Mouse (Mus musculus) G1E (cell line): ENCODE measurements around the gene Cyp1b1. TPM values are rescaled to one million over a fixed set of nuclear protein-coding genes. Genes with fewer than 3 reads are reported as not detected.

Source experiments
- ATAC-seq: 2 replicates; pipeline ENCODE4 v1.8.0; 2016; ENCODE audit warnings: mild to moderate bottlenecking; ENCODE audit not compliant: insufficient number of reproducible peaks, poor library complexity, low FRiP score, severe bottlenecking; ENCODE audit errors: extremely low read depth
- DNase-seq: peaks from one replicate; pipeline ENCODE4 v3.0.0; 2012; ENCODE audit warnings: low spot score
- H3K27me3 ChIP-seq: 2 replicates; pipeline ENCODE4 v1.6.1; 2012; ENCODE audit warnings: mild to moderate bottlenecking, low read length, inconsistent platforms; ENCODE audit not compliant: insufficient read depth
- H3K36me3 ChIP-seq: replicated peaks from 2 replicates; pipeline ENCODE3; 2012; ENCODE audit warnings: mild to moderate bottlenecking, inconsistent platforms
- H3K4me1 ChIP-seq: 2 replicates; pipeline ENCODE4 v1.6.1; 2012; ENCODE audit warnings: low read depth, low read length, inconsistent platforms, mixed read lengths; ENCODE audit not compliant: insufficient read depth
- H3K4me3 ChIP-seq: 2 replicates; pipeline ENCODE4 v1.5.1; 2012; ENCODE audit warnings: low read depth, mild to moderate bottlenecking, inconsistent platforms, low read length, moderate library complexity, mixed read lengths
- H3K9me3 ChIP-seq: replicated peaks from 2 replicates; pipeline ENCODE4 v1.6.1; 2012; ENCODE audit warnings: inconsistent platforms
- CTCF ChIP-seq: IDR thresholded peaks from 2 replicates; pipeline ENCODE4 v1.5.1; 2012; ENCODE audit warnings: low read depth, low read length, inconsistent platforms, mixed read lengths
- GATA1 ChIP-seq: IDR thresholded peaks from 2 replicates; pipeline ENCODE4 v1.6.1; 2012; ENCODE audit warnings: borderline replicate concordance, low read length, inconsistent platforms, mixed read lengths
- GATA2 ChIP-seq: IDR thresholded peaks from 2 replicates; pipeline ENCODE4 v1.6.1; 2012; ENCODE audit warnings: low read depth, low read length, inconsistent platforms, borderline replicate concordance
- POLR2AphosphoS5 ChIP-seq: IDR thresholded peaks from 2 replicates; pipeline ENCODE4 v1.6.1; 2012; ENCODE audit warnings: low read depth, low read length, inconsistent platforms; ENCODE audit not compliant: insufficient replicate concordance
- TAL1 ChIP-seq: conservative IDR thresholded peaks from 2 replicates; pipeline ENCODE4 v1.6.1; 2012; ENCODE audit warnings: low read depth, low read length, inconsistent platforms, mixed read lengths
- polyA plus RNA-seq: library from polyadenylated mRNA; stranded (reverse); fragments of >175 nt; gene quantifications from 2 replicates; pipeline ENCODE4 v1.2.3, GENCODE M21; 2012
- total RNA-seq, 2 experiments: library from RNA; stranded (forward) in 1 of 2; stranded (reverse) in 1 of 2; fragments of 200-1000 nt in 1 of 2; fragments of >200 nt in 1 of 2; fragmentation: Nextera tagmentation in 1 of 2; gene quantifications; 2 replicates each; pipeline ENCODE4 v1.2.3; 2014 to 2017

Gene Cyp1b1
- total and polyA plus RNA-seq, 3 experiments = 0.05 TPM; not detected in 2

- Histone ChIP-seq H3K9me3 (no peaks in the 10 kb centered on the region), H3K4me1 (no peaks in the 10 kb centered on the region), H3K27me3 (0 out of 2 replicates have a peak, but pooled peaks cover 6% of the 10 kb centered on the region), H3K4me3 (no peak overlapping the region), H3K36me3 (no peaks in the 10 kb centered on the region)
- DNase-seq = no peak
- no peak for TF ChIP-seq CTCF
- TF ChIP-seq POLR2AphosphoS5 = no peak
- no peak for TF ChIP-seq GATA2
- TF ChIP-seq TAL1 = no peak
- no peak for TF ChIP-seq GATA1
- no peak for ATAC-seq
Observed at GRCm38 (mm10) chr17:79658863-79659262, 56.0 kb downstream of the Cyp1b1 start.

- H3K36me3 ChIP-seq = no peaks in the 10 kb centered on the region
- no peaks in the 10 kb centered on the region for H3K9me3 ChIP-seq
- DNase-seq (no peak), ATAC-seq (no peak)
- 0 out of 2 replicates have a peak, but pooled peaks cover 6% of the 10 kb centered on the region for H3K27me3 ChIP-seq
- H3K4me1 ChIP-seq = no peaks in the 10 kb centered on the region
- no peak overlapping the region for H3K4me3 ChIP-seq
- no peak for TF ChIP-seq TAL1
- no peak for TF ChIP-seq POLR2AphosphoS5
- TF ChIP-seq GATA1 = no peak
- TF ChIP-seq CTCF = no peak
- no peak for TF ChIP-seq GATA2
Observed at GRCm38 (mm10) chr17:79658452-79658851, 56.4 kb downstream of the Cyp1b1 start.

- Histone ChIP-seq H3K4me3 (no peak overlapping the region), H3K4me1 (no peaks in the 10 kb centered on the region), H3K36me3 (no peaks in the 10 kb centered on the region), H3K9me3 (no peaks in the 10 kb centered on the region), H3K27me3 (0 out of 2 replicates have a peak, but pooled peaks cover 6% of the 10 kb centered on the region)
- no peak for DNase-seq
- TF ChIP-seq GATA2 (no peak), GATA1 (no peak), CTCF (no peak), POLR2AphosphoS5 (no peak), TAL1 (no peak)
- ATAC-seq = no peak
Observed at GRCm38 (mm10) chr17:79657785-79658184, 57.1 kb downstream of the Cyp1b1 start.

GRCm38 (mm10) chr17:79654187-79654586 is 60.7 kb downstream of the Cyp1b1 start:
- no peak for DNase-seq
- H3K4me3 ChIP-seq = no peak overlapping the region
- H3K4me1 ChIP-seq = no peaks in the 10 kb centered on the region
- ATAC-seq = no peak
- H3K9me3 ChIP-seq = no peaks in the 10 kb centered on the region
- TF ChIP-seq GATA1 = no peak
- no peak for TF ChIP-seq TAL1
- TF ChIP-seq CTCF = no peak
- TF ChIP-seq POLR2AphosphoS5 = no peak
- no peak for TF ChIP-seq GATA2
- H3K27me3 ChIP-seq = 0 out of 2 replicates have a peak, but pooled peaks cover 4% of the 10 kb centered on the region
- H3K36me3 ChIP-seq = no peaks in the 10 kb centered on the region

GRCm38 (mm10) chr17:79653171-79653570 is 61.7 kb downstream of the Cyp1b1 start:
- H3K4me1 ChIP-seq = no peaks in the 10 kb centered on the region
- DNase-seq (no peak), ATAC-seq (no peak)
- no peak overlapping the region for H3K4me3 ChIP-seq
- TF ChIP-seq TAL1 (no peak), GATA1 (no peak), CTCF (no peak)
- H3K27me3 ChIP-seq = 0 out of 2 replicates have a peak, but pooled peaks cover 3% of the 10 kb centered on the region
- no peaks in the 10 kb centered on the region for H3K36me3 ChIP-seq
- H3K9me3 ChIP-seq = no peaks in the 10 kb centered on the region

Other genes starting within 250 kb of the Cyp1b1 start
- gene Rmdn2, start 103.2 kb downstream of the Cyp1b1 start, total RNA-seq (2014; fragmentation: Nextera tagmentation) = 2.8 and 4.7 TPM in 2 replicates
- 3.4 and 4.0 TPM in 2 replicates for gene Rmdn2, start 103.2 kb downstream of the Cyp1b1 start, total RNA-seq (2017)
- 1.1 and 1.6 TPM in 2 replicates for gene Rmdn2, start 103.2 kb downstream of the Cyp1b1 start, polyA plus RNA-seq
- 91.1 and 93.3 TPM in 2 replicates for gene Atl2, start 181.1 kb upstream of the Cyp1b1 start, total RNA-seq (2014; fragmentation: Nextera tagmentation)
- 65.2 and 71.5 TPM in 2 replicates for gene Atl2, start 181.1 kb upstream of the Cyp1b1 start, total RNA-seq (2017)
- 4.7 TPM in 2 replicates for gene Atl2, start 181.1 kb upstream of the Cyp1b1 start, polyA plus RNA-seq